Mouse (Mus musculus): Measurements from ENCODE around the gene Gps1.
"Not testable (repeated sequence)": the region's sequence is repeated elsewhere in the genome, so short reads cannot be mapped to it uniquely, and the experiment has no call there.

- TF ChIP-seq CTCF, POLR2A (IDR thresholded peaks at IDR 0.05; ENCODE audit: extremely low read depth, insufficient read depth, low read length): not testable (repeated sequence)
These were observed 17.0 kb upstream of the Gps1 start for GRCm38 (mm10) chr11:120767023-120767422.
